Comparison of ENCODE assay signal across 17 mouse cellular contexts in the genomic region with DNA sequence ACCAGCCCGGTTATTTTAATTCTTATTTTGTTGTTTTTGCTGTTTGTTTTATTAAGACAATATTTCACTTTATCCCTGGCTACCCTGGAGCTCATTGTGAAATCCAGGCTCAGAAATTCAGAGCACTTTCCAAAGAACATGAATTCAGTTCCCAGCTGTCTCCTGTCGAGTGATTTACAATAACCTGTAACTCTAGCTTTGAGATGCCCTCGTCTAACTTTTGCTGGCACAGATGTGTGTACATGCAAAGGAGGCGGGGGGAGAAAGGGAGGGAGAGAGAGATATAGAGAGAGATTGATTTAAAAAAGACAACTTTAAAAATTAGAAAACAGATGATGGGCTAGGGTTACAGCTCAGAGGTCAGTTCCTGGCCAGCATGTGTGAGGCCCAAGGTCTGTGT.
"Had no signal": no experiment of that assay in that cellular context is flagged by ENCODE, and none has a peak within 500 bp of the region (broad histone marks: within the 10 kb centered on the region; RNA-seq: fewer than 3 reads in every experiment).

No protein-coding gene starts in this region.

- DNase-seq: cerebellum, adult 2 months; cerebellum, adult 8-10 months; cerebellum, adult 9-10 months; cerebellum, adult 9-11 months; cerebellum, postnatal 10 days; cerebellum, postnatal 14 days; cerebellum, postnatal 25 days; cerebellum, postnatal 36 days; embryo, embryonic 11 days; forebrain, postnatal 0 days; gastrocnemius, adult 2 months; gastrocnemius, postnatal 10 days; gastrocnemius, postnatal 14 days; gastrocnemius, postnatal 25 days; gastrocnemius, postnatal 36 days; heart, adult 18-20 months; heart, adult 2 months had no signal
